Mouse (Mus musculus) gastrocnemius, adult 18-20 months (tissue): ENCODE results near the gene Gm3402. TPM values are rescaled to one million over a fixed set of nuclear protein-coding genes. Genes with fewer than 3 reads are reported as not detected.
"Not testable (repeated sequence)": the region's sequence is repeated elsewhere in the genome, so short reads cannot be mapped to it uniquely, and the experiment has no call there.

ENCODE experiments used
- DNase-seq: peaks from one replicate; pipeline ENCODE4 v3.0.0; 2021; ENCODE audit warnings: low spot score
- long read RNA-seq, 2 experiments: library from polyadenylated mRNA; stranded (forward); transcript quantifications; one replicate each; pipeline ENCODE4 v2.0.0; 2021
- total RNA-seq, 2 experiments: library from RNA; stranded (reverse); gene quantifications; 2 replicates each; pipeline ENCODE4 v1.2.3; 2021

Gene Gm3402
- not detected for total RNA-seq
- long read RNA-seq, experiment 1, result 0 reads
- long read RNA-seq, experiment 2, result 0 reads

GRCm38 (mm10) chr5:146513823-146514222 lies at the start of gene Gm3402:
Gene Gm3402, plus strand, starts transcription at chr5:146514123.
- DNase-seq, result not testable (repeated sequence)

GRCm38 (mm10) chr5:146466663-146467062 lies 47.3 kb upstream of the Gm3402 start:
- DNase-seq, result no peak

GRCm38 (mm10) chr5:146468311-146468710 lies 45.6 kb upstream of the Gm3402 start:
- no peak for DNase-seq

- DNase-seq, result no peak
These were observed 43.1 kb upstream of the Gm3402 start for GRCm38 (mm10) chr5:146470821-146471220.

- DNase-seq, result no peak
These were observed 42.6 kb upstream of the Gm3402 start for GRCm38 (mm10) chr5:146471311-146471710.

- no peak for DNase-seq
These were observed 42.1 kb upstream of the Gm3402 start for GRCm38 (mm10) chr5:146471821-146472220.

- DNase-seq, result peak; percentile 11
These were observed 34.4 kb upstream of the Gm3402 start for GRCm38 (mm10) chr5:146479564-146479963.

- not testable (repeated sequence) for DNase-seq
These were observed 32.3 kb upstream of the Gm3402 start, which contains the start of gene Gm6408 for GRCm38 (mm10) chr5:146481665-146482064. Gene Gm6408, plus strand, starts transcription at chr5:146481965.

GRCm38 (mm10) chr5:146488959-146489358 lies 25.0 kb upstream of the Gm3402 start:
- DNase-seq, result not testable (repeated sequence)

- DNase-seq, result not testable (repeated sequence)
These were observed 22.9 kb upstream of the Gm3402 start, which contains the start of gene Gm6370 for GRCm38 (mm10) chr5:146491063-146491462. Gene Gm6370, plus strand, starts transcription at chr5:146491363.

GRCm38 (mm10) chr5:146502099-146502498 lies 11.8 kb upstream of the Gm3402 start, which contains the start of gene 4930449I24Rik:
Gene 4930449I24Rik, plus strand, starts transcription at chr5:146502399.
- DNase-seq, result not testable (repeated sequence)

GRCm38 (mm10) chr5:146525501-146525900 lies 11.6 kb downstream of the Gm3402 start, which contains the start of gene Gm3404:
Gene Gm3404, plus strand, starts transcription at chr5:146525801.
- not testable (repeated sequence) for DNase-seq

GRCm38 (mm10) chr5:146537347-146537746 lies 23.4 kb downstream of the Gm3402 start, which contains the start of gene Gm3409:
Gene Gm3409, plus strand, starts transcription at chr5:146537647.
- not testable (repeated sequence) for DNase-seq

GRCm38 (mm10) chr5:146555836-146556235 lies 41.9 kb downstream of the Gm3402 start, which contains the start of gene Gm3415:
Gene Gm3415, plus strand, starts transcription at chr5:146556136.
- DNase-seq, result not testable (repeated sequence)

GRCm38 (mm10) chr5:146564259-146564658 lies 50.3 kb downstream of the Gm3402 start:
- DNase-seq, result no peak

Other genes starting within 250 kb of the Gm3402 start
- gene Wasf3, start 129.1 kb upstream of the Gm3402 start, total RNA-seq, result under 1 TPM; 0.78 to 0.85 TPM
- gene Gm6408, start 32.2 kb upstream of the Gm3402 start, total RNA-seq, result not detected
- not detected for gene Gm6370, start 22.8 kb upstream of the Gm3402 start, total RNA-seq
- gene 4930449I24Rik, start 11.7 kb upstream of the Gm3402 start, total RNA-seq, result not detected
- not detected for gene Gm3404, start 11.7 kb downstream of the Gm3402 start, total RNA-seq
- not detected for gene Gm3409, start 23.5 kb downstream of the Gm3402 start, total RNA-seq
- not detected for gene Gm3415, start 42.0 kb downstream of the Gm3402 start, total RNA-seq
- not detected for gene Gpr12, start 71.1 kb downstream of the Gm3402 start, total RNA-seq